Comparison of ENCODE assay signal across 8 mouse cellular contexts in genomic region chr1:86586992-86587391, GRCm38 (mm10). TPM values are rescaled to one million over a fixed set of nuclear protein-coding genes. Genes with fewer than 3 reads are reported as not detected.
DNase-seq lines count a peak whose midpoint lies in the region; ATAC-seq lines count a peak whose summit lies in the region.

No protein-coding gene starts in this region.

- ATAC-seq in hindbrain, embryonic 11.5 days (ENCODE audit: low FRiP score) = peak; percentile 26; the same call in 1 of the 2 replicates

- 0 out of 2 replicates have a peak overlapping the region, but pooled peaks have one; percentile 4 for H3K27ac ChIP-seq in hindbrain, embryonic 11.5 days (ENCODE audit: low read depth, low read length)

- H3K4me1 ChIP-seq in hindbrain, embryonic 11.5 days (replicated peaks; ENCODE audit: control insufficient read depth, insufficient read depth, low read length) = no peaks in the 10 kb centered on the region

- peak overlapping the region; percentile 72 for H3K4me2 ChIP-seq in hindbrain, embryonic 11.5 days (replicated peaks; ENCODE audit: low read depth, low read length)

- H3K27me3 ChIP-seq in hindbrain, embryonic 11.5 days (ENCODE audit: control insufficient read depth, insufficient read depth, low read length) = no peaks in the 10 kb centered on the region

- no peaks in the 10 kb centered on the region for H3K36me3 ChIP-seq in hindbrain, embryonic 11.5 days (ENCODE audit: control insufficient read depth, insufficient read depth, low read length)

- H3K9ac ChIP-seq in hindbrain, embryonic 11.5 days (ENCODE audit: low read depth, low read length) = peak overlapping the region; percentile 84

- no peaks in the 10 kb centered on the region for H3K9me3 ChIP-seq in hindbrain, embryonic 11.5 days (ENCODE audit: control insufficient read depth, low read length)

- peak; percentile 59 for DNase-seq in MEL-GATA-1-ER (ENCODE audit: extremely low read depth, low read depth)
- peak; percentile 76 for DNase-seq in cerebellum, adult 9-11 months
- DNase-seq in frontal cortex, adult 2 months (ENCODE audit: extremely low spot score in 1 of 2, low spot score in 1 of 2) = peak; percentile 38 to 82
- DNase-seq in hindbrain, embryonic 11.5 days (ENCODE audit: low spot score) = peak; percentile 86
- peak; percentile 80 to 81 for DNase-seq in layer of hippocampus, postnatal 14 days (ENCODE audit: low spot score in 2 of 2)
- peak; percentile 83 for DNase-seq in lung, postnatal 14 days
- peak; percentile 61 for DNase-seq in retina, adult 2 months (ENCODE audit: low read depth, low spot score)
- DNase-seq in thymus, postnatal 36 days = peak; percentile 76

- H3K4me3 ChIP-seq in hindbrain, embryonic 11.5 days (ENCODE audit: low read depth, low read length) = peak overlapping the region; percentile 90

- WGBS in hindbrain, embryonic 11.5 days = 1% methylated on average over 26 of the region's 26 CpGs

RNA-seq across cellular contexts. Expression of gene Cops7b, which starts 4.3 kb away (rescaled TPM):
- polyA plus RNA-seq in frontal cortex, adult 2 months (2012; rRNA removed) = 34.7 and 39.7 TPM in 2 replicates
- 49.7 and 63.7 TPM in 2 replicates for polyA plus RNA-seq in hindbrain, embryonic 11.5 days (2014; fragmentation: Nextera tagmentation; extraction: Ambion mirVana)
- total RNA-seq in layer of hippocampus, postnatal 14 days (2021) = 10 to 100 TPM; 22.8 to 24.4 TPM

RNA-seq across cellular contexts. Expression of gene Pde6d, which starts 4.6 kb away (rescaled TPM):
- polyA plus RNA-seq in frontal cortex, adult 2 months (2012; rRNA removed) = 66.1 and 72.3 TPM in 2 replicates
- polyA plus RNA-seq in hindbrain, embryonic 11.5 days (2014; fragmentation: Nextera tagmentation; extraction: Ambion mirVana) = 91.9 and 96.0 TPM in 2 replicates
- total RNA-seq in layer of hippocampus, postnatal 14 days (2021) = 10 to 100 TPM; 57.8 to 61.8 TPM

Comparison
In these comparisons a context has a peak if more than half of its experiments do, and no peak if none do; other contexts are left out.
1. Peak in every context shown above with its lines: DNase-seq, ATAC-seq, H3K4me3 ChIP-seq and H3K27ac ChIP-seq.